Mouse (Mus musculus) brain, embryonic 14.5 days (tissue): ENCODE results near the gene Dab1.

Experiments
- CTCF ChIP-seq: fragments of 200-500 bp; IDR thresholded peaks from 2 replicates; pipeline ENCODE4 v1.5.1; 2012; ENCODE audit warnings: inconsistent platforms, mild to moderate bottlenecking, moderate library complexity, borderline replicate concordance; ENCODE audit not compliant: insufficient read depth, insufficient read length; ENCODE audit errors: extremely low read depth
- POLR2A ChIP-seq: fragments of 200-500 bp; IDR thresholded peaks from 2 replicates; pipeline ENCODE4 v1.6.1; 2012; ENCODE audit warnings: mild to moderate bottlenecking, inconsistent platforms, borderline replicate concordance; ENCODE audit not compliant: poor library complexity, insufficient read depth, insufficient read length, severe bottlenecking; ENCODE audit errors: extremely low read depth

DNA sequence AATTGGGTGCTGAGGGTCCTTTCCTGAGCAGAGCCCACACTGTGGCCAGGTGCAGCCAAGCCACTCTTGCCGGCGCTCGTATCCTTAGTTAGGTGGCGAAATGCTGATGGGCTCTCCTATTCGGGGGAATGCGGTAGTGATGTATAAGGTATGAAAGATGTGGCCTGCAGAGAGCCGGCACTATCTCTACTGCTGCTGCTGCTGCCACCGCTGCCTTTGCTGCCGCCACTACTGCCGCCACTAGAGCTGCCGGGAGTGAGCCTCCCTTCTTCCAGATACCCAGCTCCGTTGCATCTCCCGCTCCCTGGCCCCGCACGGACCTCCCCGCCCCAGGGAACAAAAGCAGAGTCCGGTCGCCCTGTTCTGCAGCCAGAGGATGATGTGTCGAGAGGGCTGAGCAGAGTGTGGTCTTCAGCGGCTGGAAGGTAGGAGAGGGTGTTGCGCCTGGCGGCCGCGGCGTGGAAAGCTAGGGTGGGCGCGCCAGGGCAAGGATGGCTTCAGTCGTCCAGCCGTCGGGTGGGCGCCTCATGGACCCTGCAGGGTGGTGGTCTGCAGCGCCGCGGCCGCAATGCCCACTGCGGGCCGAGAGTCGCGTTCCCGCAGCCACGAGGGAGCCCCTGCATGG is at the start of gene Dab1:
- TF ChIP-seq CTCF (peak; percentile 21; the same call in 1 of the 2 replicates), POLR2A (no peak)
